Mouse (Mus musculus): ENCODE data around the gene Coch. TPM values are rescaled to one million over a fixed set of nuclear protein-coding genes. Genes with fewer than 3 reads are reported as not detected.
"Not testable (repeated sequence)": the region's sequence is repeated elsewhere in the genome, so short reads cannot be mapped to it uniquely, and the experiment has no call there.

Coch gene
- total RNA-seq (2021) = under 1 TPM in 1 of 2 experiments, not detected in 1; 0.33 TPM
- long read RNA-seq, experiment 1, partial matches to known transcripts = 0 of 3 reads
- long read RNA-seq, experiment 1, other reads (novel, unspliced or antisense) = 1 of 3 reads
- long read RNA-seq, experiment 2 = 0 reads

DNA sequence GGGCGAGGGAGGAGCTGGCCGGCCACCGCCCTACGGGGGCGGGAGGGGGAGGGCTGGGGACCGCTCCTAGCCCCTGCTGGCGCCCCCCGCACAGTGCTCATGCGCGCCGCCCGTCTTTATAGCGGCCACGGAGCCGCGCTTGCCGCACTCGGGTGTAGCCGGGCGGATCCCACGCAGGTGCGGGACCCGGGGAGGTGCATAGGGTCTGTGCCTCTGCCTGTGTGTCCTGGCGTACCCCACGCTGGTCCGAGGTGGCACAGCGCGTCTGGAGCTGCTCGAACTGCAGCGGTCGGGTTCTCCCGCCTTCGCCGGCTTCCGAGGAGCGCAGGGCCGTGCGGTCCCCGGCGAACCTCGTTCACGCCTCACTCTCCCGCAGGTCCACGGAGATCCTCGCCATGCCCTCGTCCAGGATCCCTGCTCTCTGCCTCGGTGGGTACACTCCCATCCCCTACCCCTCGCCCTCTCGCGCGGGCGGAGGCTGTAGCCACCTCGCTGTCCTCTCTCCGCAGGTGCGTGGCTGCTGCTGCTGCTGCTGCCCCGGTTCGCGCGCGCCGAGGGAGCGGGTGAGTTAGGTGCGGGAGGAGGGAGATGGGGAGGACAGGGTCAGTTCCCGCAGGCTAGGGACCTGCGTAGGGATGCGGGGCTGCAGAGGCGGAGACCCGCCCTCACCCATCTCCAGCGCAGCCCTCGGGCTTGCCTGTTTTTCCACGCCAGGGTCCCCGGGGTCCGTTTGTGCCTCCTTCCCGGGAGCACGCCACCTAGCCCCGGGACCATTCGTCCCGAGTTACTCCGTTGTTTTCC lies at the start of gene Coch:
Coch (plus strand) TSS at position 113 of the 801 bp plus-strand sequence.
- no peak for TF ChIP-seq CTCF (IDR thresholded peaks at IDR 0.05)
- intact Hi-C loops (cut with DNase I) = loop anchor here (10.0 kb wide), 1 partner anchor 149 kb away; no protein-coding TSS in a partner anchor
- DNase-seq = peak; percentile 40
- H3K27ac ChIP-seq = no peak within 1 kb of the TSS
- peak within 1 kb of the TSS; percentile 78 for H3K4me3 ChIP-seq

DNA sequence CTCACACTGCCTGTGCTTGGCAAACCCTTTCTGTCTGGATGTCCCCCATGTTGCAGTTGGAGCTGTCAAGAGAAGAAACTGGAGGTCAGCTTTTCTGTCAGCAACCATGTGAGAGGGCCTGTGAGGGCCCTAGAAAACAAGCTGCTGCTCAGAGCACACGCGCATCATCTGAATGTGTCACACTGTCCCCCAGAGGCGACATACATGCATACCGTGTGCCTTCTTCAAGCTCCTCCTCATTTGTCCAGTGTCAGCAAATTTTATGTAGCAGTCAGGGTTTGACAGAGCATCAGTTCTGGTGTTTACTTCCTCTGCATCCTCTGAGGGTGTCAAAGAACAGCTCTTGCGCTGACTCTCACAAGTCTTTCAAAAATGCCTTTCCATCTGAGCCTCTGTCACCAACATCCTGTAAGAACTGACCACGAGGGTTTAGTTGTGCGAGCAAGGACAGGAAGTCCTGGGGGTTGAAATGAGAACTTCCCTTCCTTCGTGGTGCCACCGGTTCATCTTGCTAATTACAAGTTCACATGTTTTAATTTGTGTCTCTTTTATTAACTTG lies 49.7 kb upstream of the Coch start:
- no peak for TF ChIP-seq CTCF (IDR thresholded peaks at IDR 0.05)
- no peak for DNase-seq
- no peak overlapping the region for H3K27ac ChIP-seq
- intact Hi-C loops (cut with DNase I) = no loop called here
- no peak overlapping the region for H3K4me3 ChIP-seq

DNA sequence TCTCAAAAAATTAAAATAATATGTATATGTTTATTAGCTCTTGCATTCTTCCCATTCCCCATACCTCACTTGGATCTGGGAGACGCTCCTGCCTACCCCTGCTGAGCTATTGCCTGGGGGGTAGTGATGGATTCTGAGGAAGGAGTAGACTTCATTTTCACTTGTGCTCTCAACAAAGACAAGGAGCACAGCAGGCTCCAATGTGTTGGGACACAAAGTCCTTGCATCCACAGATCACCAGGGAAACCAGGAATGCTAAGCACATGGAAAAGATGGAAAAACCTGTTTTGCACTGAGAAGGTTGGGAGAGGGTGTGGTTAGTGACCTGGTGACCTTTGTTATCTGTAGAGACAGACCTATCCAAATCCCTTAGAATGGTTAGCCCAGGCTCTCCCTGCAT lies 38.1 kb upstream of the Coch start:
- DNase-seq = no peak
- TF ChIP-seq CTCF (IDR thresholded peaks at IDR 0.05) = no peak
- no peak overlapping the region for H3K4me3 ChIP-seq
- H3K27ac ChIP-seq = no peak overlapping the region
- intact Hi-C loops (cut with DNase I) = no loop called here

DNA sequence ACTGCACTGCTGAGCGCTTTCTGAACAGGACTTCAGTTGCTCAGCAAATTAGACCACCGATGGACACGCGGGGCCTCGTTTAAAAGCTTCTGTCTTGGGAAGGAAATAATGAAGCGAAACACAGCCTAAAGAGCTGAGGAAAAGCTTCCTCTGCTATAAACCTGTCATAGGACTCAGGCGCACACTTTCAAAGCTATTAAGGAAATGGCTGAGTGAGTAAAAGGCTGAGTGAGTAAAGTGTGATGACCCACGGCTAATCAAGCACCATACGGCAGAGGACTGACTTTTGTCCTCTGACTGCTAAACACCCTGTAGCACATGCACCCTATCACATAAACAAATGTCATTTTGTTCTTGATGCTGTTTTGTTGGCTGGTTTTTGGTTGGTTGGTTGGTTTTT lies 31.7 kb upstream of the Coch start:
- no peak for TF ChIP-seq CTCF (IDR thresholded peaks at IDR 0.05)
- intact Hi-C loops (cut with DNase I) = no loop called here
- no peak overlapping the region for H3K27ac ChIP-seq

DNA sequence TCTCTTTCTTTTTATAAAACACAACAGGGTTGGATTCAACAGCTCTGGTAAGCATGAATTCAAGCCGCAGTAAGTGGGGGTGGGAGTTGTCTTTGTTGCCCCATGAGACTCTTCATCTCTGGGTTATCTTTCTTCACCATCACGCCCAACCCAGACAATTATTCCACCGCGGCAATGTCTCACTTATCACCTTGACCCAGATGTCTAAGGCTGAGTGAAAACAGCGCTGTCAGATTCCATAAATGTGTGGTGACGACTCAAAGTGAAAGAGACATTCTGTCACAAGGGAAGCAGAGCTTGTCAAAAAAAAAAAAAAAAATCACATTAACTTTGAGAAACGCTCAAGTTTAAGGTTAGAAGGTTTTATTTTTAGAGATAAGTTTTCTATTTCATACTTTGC lies 25.9 kb upstream of the Coch start:
- no peak for DNase-seq
- no peak overlapping the region for H3K4me3 ChIP-seq
- TF ChIP-seq CTCF (IDR thresholded peaks at IDR 0.05) = no peak
- intact Hi-C loops (cut with DNase I) = no loop called here
- H3K27ac ChIP-seq = no peak overlapping the region

More for the DNA sequence above, 31.7 kb upstream of the Coch start:
- no peak overlapping the region for H3K4me3 ChIP-seq
- DNase-seq = no peak

DNA sequence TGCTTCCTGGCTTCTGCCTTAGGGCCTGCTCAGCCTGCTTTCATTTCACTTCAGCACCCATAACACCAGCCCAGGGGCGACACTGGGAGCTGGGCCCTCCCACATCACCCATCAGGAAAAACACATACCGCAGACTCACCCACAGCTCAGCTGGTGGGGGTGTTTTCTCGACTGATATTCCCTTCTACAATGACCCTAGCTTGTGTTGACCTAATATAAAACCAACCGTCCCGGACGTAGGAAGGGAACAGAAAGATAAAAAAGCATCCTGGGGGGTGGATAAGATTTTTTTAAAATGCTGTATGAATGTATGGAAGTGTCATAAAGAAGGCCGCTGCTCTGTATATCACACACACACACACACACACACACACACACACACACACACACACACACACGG lies 23.7 kb upstream of the Coch start:
- TF ChIP-seq CTCF (IDR thresholded peaks at IDR 0.05) = no peak
- H3K27ac ChIP-seq = no peak overlapping the region
- intact Hi-C loops (cut with DNase I) = no loop called here
- no peak for DNase-seq
- no peak overlapping the region for H3K4me3 ChIP-seq

DNA sequence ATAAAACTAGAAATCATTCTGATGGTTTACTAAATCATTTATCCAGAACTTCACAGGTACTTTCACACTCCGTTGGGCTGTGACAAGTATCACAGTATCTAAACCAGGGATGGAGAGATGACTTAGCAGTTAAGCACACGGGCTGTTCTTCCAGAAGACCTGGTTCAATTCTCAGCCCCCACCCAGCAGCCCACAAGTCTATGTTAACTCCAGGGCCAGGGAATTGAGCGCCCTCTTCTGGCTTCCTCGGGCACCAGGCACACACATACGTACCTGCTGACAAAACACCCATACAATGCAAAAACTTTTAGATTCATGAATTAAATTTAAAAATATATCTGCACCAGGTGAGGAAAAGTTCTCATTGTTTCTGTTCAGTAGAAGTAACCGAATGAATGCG lies 23.2 kb upstream of the Coch start:
- no peak for TF ChIP-seq CTCF (IDR thresholded peaks at IDR 0.05)
- Histone ChIP-seq H3K4me3 (no peak overlapping the region), H3K27ac (no peak overlapping the region)
- intact Hi-C loops (cut with DNase I) = no loop called here
- no peak for DNase-seq

DNA sequence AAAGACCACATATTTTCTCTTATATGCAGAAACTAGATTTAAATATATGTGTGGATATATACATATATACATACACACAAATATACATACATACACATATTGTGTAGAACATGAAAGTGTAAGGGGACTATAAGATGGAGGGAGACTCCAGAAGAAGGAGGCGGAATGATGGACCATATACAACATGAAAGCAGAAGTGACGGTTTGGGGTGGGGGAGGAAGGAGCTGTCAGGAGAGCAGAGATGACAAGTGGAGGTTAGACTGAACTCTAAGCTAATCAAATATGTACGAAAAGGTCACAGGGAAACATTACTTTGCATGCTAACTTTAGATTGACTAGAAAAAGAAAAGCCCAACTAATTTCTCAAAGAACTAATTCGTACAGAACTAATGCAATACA lies 20.5 kb upstream of the Coch start:
- H3K27ac ChIP-seq = no peak overlapping the region
- DNase-seq = no peak
- no peak for TF ChIP-seq CTCF (IDR thresholded peaks at IDR 0.05)
- H3K4me3 ChIP-seq = no peak overlapping the region
- intact Hi-C loops (cut with DNase I) = no loop called here

DNA sequence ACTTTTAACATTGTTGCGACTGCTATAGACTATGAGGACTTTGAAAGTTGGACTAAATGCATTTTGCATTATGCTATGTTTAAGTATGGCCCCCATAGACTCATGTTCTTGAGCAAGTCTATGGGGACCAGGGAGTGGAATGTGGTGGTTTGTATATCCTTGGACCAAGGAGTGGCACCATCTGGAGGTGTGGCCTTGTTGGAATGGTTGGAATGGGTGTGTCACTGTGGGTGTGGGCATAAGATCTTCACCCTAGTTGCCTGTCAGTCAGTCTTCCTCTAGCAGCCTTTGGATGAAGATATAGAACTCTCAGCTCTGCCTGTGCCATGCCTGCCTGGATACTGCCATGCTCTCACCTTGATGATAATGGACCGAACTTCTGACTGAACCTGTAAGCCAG lies 15.3 kb upstream of the Coch start:
- H3K27ac ChIP-seq; intact Hi-C loops (cut with DNase I); H3K4me3 ChIP-seq; DNase-seq: not testable (repeated sequence)

DNA sequence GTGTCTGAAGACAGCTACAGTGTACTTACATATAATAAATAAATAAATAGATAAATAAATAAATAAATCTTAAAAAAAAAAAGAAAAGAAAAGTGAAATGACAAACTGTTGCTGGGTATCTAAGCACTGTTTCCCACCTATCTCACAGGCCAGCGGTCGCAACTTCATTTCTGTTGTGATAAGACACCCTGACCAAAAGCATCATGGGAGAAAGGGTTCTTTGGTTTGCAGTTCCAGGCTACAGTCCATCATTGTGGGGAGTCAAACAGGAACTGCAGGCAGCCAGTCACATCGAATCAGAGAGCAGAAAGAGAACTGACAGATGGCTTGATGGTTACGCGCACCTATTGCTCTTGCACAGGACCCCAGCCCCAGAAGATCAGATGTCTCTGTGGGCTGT lies 3.9 kb upstream of the Coch start:
- intact Hi-C loops (cut with DNase I) = no loop called here
- TF ChIP-seq CTCF (IDR thresholded peaks at IDR 0.05) = no peak
- DNase-seq = no peak
- H3K27ac ChIP-seq = no peak overlapping the region
- no peak overlapping the region for H3K4me3 ChIP-seq

DNA sequence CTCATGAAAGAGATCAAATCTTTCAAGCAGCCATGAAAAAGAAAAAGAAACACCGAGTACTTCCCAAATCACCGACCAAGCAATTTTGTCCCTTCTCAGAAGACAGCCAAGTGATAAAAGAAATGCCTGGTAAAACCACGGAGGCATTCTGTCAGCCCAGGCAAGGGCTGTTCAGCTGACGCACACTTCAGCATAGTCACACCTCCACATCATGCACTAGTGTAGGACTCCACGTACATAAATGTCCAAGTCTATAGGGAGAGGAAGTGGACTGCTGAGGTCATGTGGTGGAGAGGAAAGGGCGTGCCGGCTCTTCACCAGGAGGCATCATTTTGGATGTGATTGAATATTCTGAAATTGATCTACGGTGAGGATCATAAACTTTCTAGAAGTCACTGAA lies 1.2 kb upstream of the Coch start:
- intact Hi-C loops (cut with DNase I) = loop anchor here (10.0 kb wide), 1 partner anchor 147 kb away; no protein-coding TSS in a partner anchor
- Histone ChIP-seq H3K4me3 (no peak overlapping the region), H3K27ac (no peak overlapping the region)
- DNase-seq = no peak
- no peak for TF ChIP-seq CTCF (IDR thresholded peaks at IDR 0.05)

DNA sequence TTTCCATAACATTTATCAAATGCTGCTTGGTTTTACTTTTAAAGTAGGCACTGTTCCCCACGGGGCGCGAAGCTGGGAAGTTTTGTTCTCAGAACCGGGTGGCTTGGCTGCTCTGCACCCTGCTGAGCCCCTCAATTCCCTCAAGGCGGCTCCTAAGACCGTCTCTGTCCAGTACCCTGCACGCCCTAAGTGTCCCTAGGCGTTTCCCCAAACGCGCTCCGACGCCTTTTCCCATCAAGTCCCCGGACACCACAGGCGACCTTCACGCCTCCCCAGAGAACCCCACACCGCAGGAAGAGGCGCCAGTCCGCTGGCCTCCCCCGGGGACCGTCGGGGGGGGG lies 283 bp upstream of the Coch start:
- no peak for DNase-seq
- TF ChIP-seq CTCF (IDR thresholded peaks at IDR 0.05) = no peak
- intact Hi-C loops (cut with DNase I) = loop anchor here (10.0 kb wide), 1 partner anchor 148 kb away; no protein-coding TSS in a partner anchor
- H3K4me3 ChIP-seq = peak overlapping the region; percentile 78
- no peak overlapping the region for H3K27ac ChIP-seq

DNA sequence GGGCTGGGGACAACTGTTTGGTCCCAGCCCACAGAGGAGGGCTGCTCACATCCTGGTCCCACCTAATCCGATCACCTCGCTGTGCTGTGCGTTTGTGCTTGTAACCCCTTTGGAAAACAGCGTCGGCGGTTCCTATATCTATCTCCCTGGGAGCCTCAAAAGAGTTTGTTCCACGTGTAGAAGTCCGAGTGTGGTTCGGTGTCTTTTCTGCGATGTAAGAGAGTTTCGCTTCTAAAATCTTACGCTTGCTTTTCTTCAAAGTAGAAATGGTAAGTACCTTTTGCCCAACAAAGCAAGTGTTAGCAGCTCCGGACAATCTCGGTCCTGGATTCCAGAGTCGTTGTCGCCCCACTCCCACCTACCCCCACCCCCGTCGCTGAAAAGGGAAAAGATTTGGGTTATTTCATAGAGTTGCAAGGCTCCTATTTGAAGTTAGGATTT lies 909 bp downstream of the Coch start:
- TF ChIP-seq CTCF (IDR thresholded peaks at IDR 0.05) = no peak
- no peak for DNase-seq
- H3K4me3 ChIP-seq = peak overlapping the region; percentile 78
- intact Hi-C loops (cut with DNase I) = loop anchor here (10.0 kb wide), 1 partner anchor 149 kb away; no protein-coding TSS in a partner anchor
- no peak overlapping the region for H3K27ac ChIP-seq
